Mouse (Mus musculus) CH12.LX (cell line): Measurements from ENCODE around the gene Dbt.

ENCODE experiments used
- CTCF ChIP-seq, 2 experiments: IDR thresholded peaks in 1 of 2; conservative IDR thresholded peaks in 1 of 2; 2 replicates each; pipeline ENCODE4 v1.5.1; 2011 to 2012; ENCODE audit warnings: low read depth in 2 of 2, low read length in 2 of 2, improper control_type of control experiment in 1 of 2, inconsistent platforms in 1 of 2, mild to moderate bottlenecking in 1 of 2, moderate library complexity in 1 of 2
- ELF1 ChIP-seq: IDR thresholded peaks from 2 replicates; pipeline ENCODE4 v1.6.1; 2014; ENCODE audit warnings: low read depth, mild to moderate bottlenecking, inconsistent platforms, low read length, improper control_type of control experiment
- EP300 ChIP-seq: IDR thresholded peaks from 2 replicates; pipeline ENCODE4 v1.6.1; 2011; ENCODE audit warnings: low read length, improper control_type of control experiment
- HCFC1 ChIP-seq: IDR thresholded peaks from 2 replicates; pipeline ENCODE4 v1.6.1; 2012; ENCODE audit warnings: low read depth, mild to moderate bottlenecking, inconsistent platforms, low read length, improper control_type of control experiment
- IRF4 ChIP-seq: IDR thresholded peaks from 2 replicates; pipeline ENCODE4 v1.6.1; 2014; ENCODE audit warnings: low read depth, mild to moderate bottlenecking, inconsistent platforms, low read length, improper control_type of control experiment
- KAT2A ChIP-seq: IDR thresholded peaks from 2 replicates; pipeline ENCODE4 v1.6.1; 2012; ENCODE audit warnings: low read length, improper control_type of control experiment, inconsistent platforms; ENCODE audit not compliant: insufficient replicate concordance
- MAFK ChIP-seq: IDR thresholded peaks from 2 replicates; pipeline ENCODE4 v1.6.1; 2011; ENCODE audit warnings: low read length, improper control_type of control experiment; ENCODE audit not compliant: insufficient replicate concordance
- MAZ ChIP-seq: IDR thresholded peaks from 2 replicates; pipeline ENCODE4 v1.6.1; 2012; ENCODE audit warnings: low read depth, mild to moderate bottlenecking, inconsistent platforms, low read length, improper control_type of control experiment, moderate library complexity
- NELFE ChIP-seq: IDR thresholded peaks from 2 replicates; pipeline ENCODE4 v1.6.1; 2011; ENCODE audit warnings: low read depth, low read length, improper control_type of control experiment
- SIN3A ChIP-seq: IDR thresholded peaks from 2 replicates; pipeline ENCODE4 v1.6.1; 2012; ENCODE audit warnings: low read length, improper control_type of control experiment, inconsistent platforms
- USF1 ChIP-seq: IDR thresholded peaks from 2 replicates; pipeline ENCODE4 v1.6.1; 2014; ENCODE audit warnings: low read depth, mild to moderate bottlenecking, inconsistent platforms, low read length, improper control_type of control experiment

DNA sequence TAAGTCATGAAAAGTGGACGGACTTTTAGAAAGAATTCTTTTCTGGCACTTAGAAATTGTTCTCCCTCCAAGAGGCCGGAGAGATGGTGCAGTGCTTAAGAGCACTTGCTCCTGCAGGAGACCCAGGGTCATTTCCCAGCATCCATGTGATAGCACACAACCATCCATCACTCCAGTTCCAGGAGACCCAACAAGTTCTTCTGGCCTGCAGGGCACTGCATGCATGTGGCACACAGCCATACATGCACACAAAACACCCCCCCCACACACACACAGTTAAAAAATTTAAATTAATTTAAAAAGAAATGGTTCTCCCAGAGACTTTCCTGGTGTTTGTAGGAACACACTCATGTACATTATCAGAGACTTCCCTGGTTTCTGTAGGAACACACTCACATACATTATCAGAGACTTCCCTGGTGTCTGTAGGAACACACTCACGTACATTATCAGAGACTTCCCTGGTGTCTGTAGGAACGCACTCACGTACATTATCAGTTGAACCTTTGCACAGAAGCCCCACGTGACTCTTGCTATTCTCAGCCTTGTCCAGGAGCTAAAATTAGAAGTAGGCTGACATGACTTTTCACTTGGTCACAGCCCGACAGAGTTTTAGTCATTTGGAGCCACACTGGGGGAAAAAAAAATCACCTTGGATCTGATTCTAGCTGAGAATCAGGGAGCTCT lies 49.7 kb downstream of the Dbt start, which contains the start of gene Lrrc39:
- TF ChIP-seq USF1 (peak; percentile 59), CTCF (conservative IDR thresholded peaks at IDR 0.05 in 1 of 2, IDR thresholded peaks at IDR 0.05 in 1 of 2; ENCODE audit: low read depth in 2 of 2, low read length in 2 of 2) (no peak), HCFC1 (no peak), EP300 (no peak), KAT2A (no peak), ELF1 (no peak), MAFK (no peak), SIN3A (no peak), MAZ (no peak), IRF4 (no peak), NELFE (no peak)
